Comparison of ENCODE assay signal across 14 mouse cellular contexts in the genomic region with DNA sequence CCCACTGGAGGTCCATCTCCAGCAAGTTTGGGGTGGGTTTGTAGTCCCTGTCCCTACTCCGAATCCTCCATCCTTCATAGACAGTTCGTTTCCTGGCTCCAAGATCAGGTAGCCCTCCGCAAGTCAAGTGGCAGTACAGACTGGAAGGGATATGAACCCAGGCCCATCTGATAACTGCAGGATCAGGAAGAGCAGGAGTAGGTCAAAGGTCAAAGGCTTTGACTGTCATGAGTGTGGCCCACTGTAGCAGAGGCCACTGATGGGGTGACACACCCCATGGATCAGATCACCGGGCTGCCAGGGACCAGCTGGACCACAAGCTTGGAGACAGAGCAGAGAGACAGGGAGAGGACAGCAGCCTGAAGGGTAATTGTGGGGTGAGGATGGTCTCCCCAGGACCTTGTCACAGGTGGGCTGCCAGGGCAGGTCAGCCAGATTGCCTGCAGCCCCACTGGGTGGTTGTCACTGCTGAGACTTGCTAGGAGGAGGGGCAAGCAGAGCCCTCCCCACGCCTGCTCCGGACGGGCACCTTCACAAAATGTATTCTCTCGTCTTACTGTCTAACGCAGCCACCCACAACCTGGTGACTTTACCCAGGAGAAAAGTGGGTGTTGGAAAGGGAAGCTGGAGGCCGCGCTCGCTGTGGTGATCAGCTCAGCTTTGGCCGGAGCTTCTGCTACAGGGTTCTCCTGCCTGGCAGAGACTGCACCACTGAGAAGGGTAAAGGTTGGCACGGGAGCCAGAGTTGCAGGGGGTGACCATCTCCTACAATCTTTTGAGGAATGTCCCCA. TPM values are rescaled to one million over a fixed set of nuclear protein-coding genes. Genes with fewer than 3 reads are reported as not detected.
DNase-seq lines count a peak whose midpoint lies in the region; ATAC-seq and TF ChIP-seq lines count a peak whose summit lies in the region.
"Had no signal": no experiment of that assay in that cellular context is flagged by ENCODE, and none has a peak within 500 bp of the region (broad histone marks: within the 10 kb centered on the region; RNA-seq: fewer than 3 reads in every experiment).

No protein-coding gene starts in this region.

- H3K4me2 ChIP-seq in liver, embryonic 15.5 days = peak overlapping the region; percentile 91
- H3K4me2 ChIP-seq: forebrain, embryonic 13.5 days had no signal

- H3K9me3 ChIP-seq in liver, embryonic 15.5 days (replicated peaks) = no peaks in the 10 kb centered on the region
- H3K9me3 ChIP-seq: forebrain, embryonic 13.5 days had no signal

- H3K9ac ChIP-seq in liver, embryonic 15.5 days = no peak overlapping the region
- H3K9ac ChIP-seq: forebrain, embryonic 13.5 days had no signal

- no peak for TF ChIP-seq CTCF in left cerebral cortex, adult 2 months (IDR thresholded peaks at IDR 0.05)

- H3K27ac ChIP-seq in left cerebral cortex, adult 2 months = no peak overlapping the region
- H3K27ac ChIP-seq in liver, embryonic 15.5 days (replicated peaks) = peak overlapping the region; percentile 14; the same call in 1 of the 2 replicates
- H3K27ac ChIP-seq: forebrain, embryonic 13.5 days; midbrain, embryonic 10.5 days had no signal

- peaks cover 49% of the 10 kb centered on the region for H3K27me3 ChIP-seq in liver, embryonic 15.5 days

- H3K4me1 ChIP-seq in liver, embryonic 15.5 days (replicated peaks) = peaks cover 48% of the 10 kb centered on the region

- peaks cover 4% of the 10 kb centered on the region; the same call in 1 of the 2 replicates for H3K36me3 ChIP-seq in liver, embryonic 15.5 days (replicated peaks)
- H3K36me3 ChIP-seq: midbrain, embryonic 10.5 days had no signal

- peak; percentile 27 for DNase-seq in gastrocnemius, adult 18-20 months (ENCODE audit: low spot score)
- no peak for DNase-seq in gastrocnemius, postnatal 36 days
- DNase-seq in left cerebral cortex, adult 2 months (ENCODE audit: extremely low spot score in 1 of 2, low spot score in 2 of 2) = peak in 1 of 2 experiments; percentile 42
- DNase-seq in left cerebral cortex, adult 8-10 months (ENCODE audit: low spot score in 2 of 2) = no peak
- DNase-seq in adipocyte (ENCODE audit: low spot score) = peak; percentile 79
- DNase-seq in spleen, adult 12 weeks (ENCODE audit: low spot score) = no peak
- DNase-seq: cerebellum, postnatal 10 days had no signal

- WGBS in liver, embryonic 15.5 days (ENCODE audit: insufficient replicate concordance) = 75% methylated on average over 14 of the region's 14 CpGs

- ATAC-seq in liver, embryonic 15.5 days (ENCODE audit: insufficient read depth) = no peak
- ATAC-seq in megakaryocyte-erythroid progenitor cell, adult 5-6 weeks (replicated peaks; ENCODE audit: low FRiP score, low TSS enrichment, poor library complexity, severe bottlenecking) = no peak
- ATAC-seq: CD4-positive, CD25-positive, alpha-beta regulatory T cell, adult 4 months; forebrain, embryonic 13.5 days; hindbrain, embryonic 16.5 days had no signal

- intact Hi-C loops in gastrocnemius, postnatal 36 days (cut with DNase I) = loop anchor here (2.0 to 5.0 kb wide), 2 partner anchors 135 to 161 kb away; no protein-coding TSS in a partner anchor
- intact Hi-C loops in left cerebral cortex, adult 2 months (cut with DNase I) = loop anchor here (1.0 kb wide), 1 partner anchor 90 kb away; no protein-coding TSS in a partner anchor

- H3K4me3 ChIP-seq in left cerebral cortex, adult 2 months = peak overlapping the region; percentile 9
- H3K4me3 ChIP-seq in liver, embryonic 15.5 days (replicated peaks) = peak overlapping the region; percentile 71
- H3K4me3 ChIP-seq: forebrain, embryonic 13.5 days; midbrain, embryonic 10.5 days had no signal

RNA-seq across cellular contexts. Expression of gene Tmem189, which starts 2.4 kb away (rescaled TPM):
- 10 to 100 TPM; 10.4 to 15.0 TPM for total RNA-seq in gastrocnemius, adult 18-20 months (2021)
- total RNA-seq in gastrocnemius, postnatal 36 days (2021) = 10 to 100 TPM; 14.9 to 15.6 TPM
- 10 to 100 TPM; 42.3 to 43.0 TPM for total RNA-seq in left cerebral cortex, adult 2 months (2021)
- total RNA-seq in left cerebral cortex, adult 8-10 months (2022) = 10 to 100 TPM; 39.8 to 49.3 (median 44.1) TPM
- polyA plus RNA-seq in liver, embryonic 15.5 days (2015; fragmentation: Nextera tagmentation; extraction: Ambion mirVana) = 17.4 and 18.2 TPM in 2 replicates
- 19.5 and 28.4 TPM in 2 replicates for total RNA-seq in megakaryocyte-erythroid progenitor cell, adult 5-6 weeks (2014; fragmentation: Nextera tagmentation)
- 10.2 and 16.8 TPM in 2 replicates for total RNA-seq in megakaryocyte-erythroid progenitor cell, adult 5-6 weeks (2017)

RNA-seq across cellular contexts. Expression of gene Cebpb, which starts 3.4 kb away (rescaled TPM):
- 100 to 1,000 TPM in 1 of 2 experiments, 10 to 100 TPM in 1; 95.1 to 169 TPM for total RNA-seq in gastrocnemius, adult 18-20 months (2021)
- 100 to 1,000 TPM; 115 to 129 TPM for total RNA-seq in gastrocnemius, postnatal 36 days (2021)
- 10 to 100 TPM; 15.1 to 19.2 TPM for total RNA-seq in left cerebral cortex, adult 2 months (2021)
- total RNA-seq in left cerebral cortex, adult 8-10 months (2022) = 10 to 100 TPM; 12.1 to 20.6 (median 15.1) TPM
- polyA plus RNA-seq in liver, embryonic 15.5 days (2015; fragmentation: Nextera tagmentation; extraction: Ambion mirVana) = 13.0 and 14.0 TPM in 2 replicates
- 0.83 and 1.4 TPM in 2 replicates for total RNA-seq in megakaryocyte-erythroid progenitor cell, adult 5-6 weeks (2014; fragmentation: Nextera tagmentation)
- 2.3 and 3.1 TPM in 2 replicates for total RNA-seq in megakaryocyte-erythroid progenitor cell, adult 5-6 weeks (2017)

RNA-seq across cellular contexts. Expression of gene Gm20431, which starts 30.8 kb away (rescaled TPM):
- 1 to 10 TPM; 8.0 to 9.4 TPM for total RNA-seq in gastrocnemius, adult 18-20 months (2021)
- total RNA-seq in gastrocnemius, postnatal 36 days (2021) = 10 to 100 TPM in 1 of 2 experiments, 1 to 10 TPM in 1; 6.3 to 11.4 TPM
- total RNA-seq in left cerebral cortex, adult 2 months (2021) = 10 to 100 TPM; 29.1 to 38.0 TPM
- 10 to 100 TPM; 26.0 to 42.5 (median 32.6) TPM for total RNA-seq in left cerebral cortex, adult 8-10 months (2022)
- 0.63 TPM in 1 of 2 replicates, not detected in the other for polyA plus RNA-seq in liver, embryonic 15.5 days (2015; fragmentation: Nextera tagmentation; extraction: Ambion mirVana)
- 16.1 TPM in 1 of 2 replicates, not detected in the other for total RNA-seq in megakaryocyte-erythroid progenitor cell, adult 5-6 weeks (2014; fragmentation: Nextera tagmentation)
- not detected in 2 replicates for total RNA-seq in megakaryocyte-erythroid progenitor cell, adult 5-6 weeks (2017)
- total RNA-seq: neutrophil, adult 5-6 weeks had no signal
- polyA plus RNA-seq: CD4-positive, CD25-positive, alpha-beta regulatory T cell, adult 4 months had no signal

Comparison
In these comparisons a context has a peak if more than half of its experiments do, and no peak if none do; other contexts are left out.
1. DNase-seq: peak in gastrocnemius, adult 18-20 months (single experiment) and adipocyte (single experiment); none in gastrocnemius, postnatal 36 days (0 of 2), left cerebral cortex, adult 8-10 months (0 of 2) and spleen, adult 12 weeks (single experiment).
2. RNA of gene Cebpb, which starts 3.4 kb away (total RNA-seq): 95.1 to 169 TPM in gastrocnemius, adult 18-20 months and 115 to 129 TPM in gastrocnemius, postnatal 36 days; 15.1 to 19.2 TPM in left cerebral cortex, adult 2 months, 12.1 to 20.6 TPM in left cerebral cortex, adult 8-10 months and 0.83 to 3.1 TPM in megakaryocyte-erythroid progenitor cell, adult 5-6 weeks; every median in the first group is over 4 times any median in the second.